Mouse (Mus musculus): ENCODE measurements around the gene Gm2012. TPM values are rescaled to one million over a fixed set of nuclear protein-coding genes. Genes with fewer than 3 reads are reported as not detected.

The Gm2012 gene
- not detected in 2 replicates for polyA plus RNA-seq (2012; rRNA removed)

GRCm38 (mm10) chrX:26231255-26231654, at the start of gene Gm2012:
Gm2012 (minus strand) TSS chrX:26231355.

Other genes starting within 250 kb of the Gm2012 start
- gene Gm5168, start 180.3 kb downstream of the Gm2012 start, polyA plus RNA-seq (2012; rRNA removed): not detected in 2 replicates
- gene Gm2030, start 78.7 kb upstream of the Gm2012 start, polyA plus RNA-seq (2012; rRNA removed): not detected in 2 replicates